Mouse (Mus musculus) embryonic facial prominence, embryonic 10.5 days (tissue): ENCODE data around the gene Cxcl13. TPM values are rescaled to one million over a fixed set of nuclear protein-coding genes. Genes with fewer than 3 reads are reported as not detected.
A peak's percentile ranks its signal among the peaks of the same experiment; 100 is the strongest.

Experiments used
- DNase-seq: peaks from one replicate; pipeline ENCODE4 v3.0.0-alpha.2; 2017; ENCODE audit warnings: low spot score
- H3K27ac ChIP-seq: fragments of 300-500 bp; sonication (generic); replicated peaks from 2 replicates; pipeline ENCODE4 v1.5.1; 2016; ENCODE audit warnings: mild to moderate bottlenecking
- H3K27me3 ChIP-seq: fragments of 300-500 bp; sonication (generic); replicated peaks from 2 replicates; pipeline ENCODE4 v1.6.1; 2016; ENCODE audit warnings: low read depth, mild to moderate bottlenecking; ENCODE audit not compliant: poor library complexity, severe bottlenecking
- H3K36me3 ChIP-seq: fragments of 300-500 bp; sonication (generic); replicated peaks from 2 replicates; pipeline ENCODE4 v1.6.1; 2016; ENCODE audit warnings: mild to moderate bottlenecking, moderate library complexity
- H3K4me1 ChIP-seq: fragments of 300-500 bp; sonication (generic); 2 replicates; pipeline ENCODE4 v1.6.1; 2016
- H3K4me3 ChIP-seq: fragments of 300-500 bp; sonication (generic); 2 replicates; pipeline ENCODE4 v1.5.1; 2016; ENCODE audit warnings: mild to moderate bottlenecking, moderate library complexity
- H3K9me3 ChIP-seq: fragments of 300-500 bp; sonication (generic); 2 replicates; pipeline ENCODE4 v1.6.1; 2016; ENCODE audit warnings: mild to moderate bottlenecking
- WGBS: fragments of 180-500 bp; shearing (Covaris S2); methylation state at CpG from one replicate; pipeline ENCODE4 v1.1.7; 2016; 5-methylcytosine and 5-hydroxymethylcytosine counted together
- polyA plus RNA-seq: library from polyadenylated mRNA; unstranded; fragments of >200 nt; fragmentation: Nextera tagmentation; extraction: Ambion mirVana; gene quantifications from 2 replicates; pipeline ENCODE4 v1.2.1, GENCODE M21; 2016

The Cxcl13 gene
- 4.7 and 6.2 TPM in 2 replicates for polyA plus RNA-seq

DNA sequence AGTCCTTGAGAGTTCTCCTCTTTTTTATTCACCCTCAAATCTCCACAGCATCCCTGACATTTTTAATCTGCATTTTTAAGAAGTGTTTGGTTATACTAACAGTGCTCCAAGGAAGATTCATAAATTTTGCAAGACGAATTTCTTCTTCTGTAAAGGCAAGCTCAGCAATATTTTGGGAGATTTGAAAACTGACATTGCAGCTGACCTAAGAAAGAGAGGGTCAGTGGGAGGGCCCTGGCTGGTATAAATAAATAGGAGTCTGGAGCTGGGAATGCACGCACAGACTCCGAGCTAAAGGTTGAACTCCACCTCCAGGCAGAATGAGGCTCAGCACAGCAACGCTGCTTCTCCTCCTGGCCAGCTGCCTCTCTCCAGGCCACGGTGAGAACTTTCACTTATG is at the start of gene Cxcl13:
TSS of gene Cxcl13 (plus strand) at position 301 of the 400 bp plus-strand sequence.
- no peaks in the 10 kb centered on the region for H3K4me1 ChIP-seq
- DNase-seq: no peak
- WGBS: 57% methylated on average over 5 of the region's 5 CpGs

DNA sequence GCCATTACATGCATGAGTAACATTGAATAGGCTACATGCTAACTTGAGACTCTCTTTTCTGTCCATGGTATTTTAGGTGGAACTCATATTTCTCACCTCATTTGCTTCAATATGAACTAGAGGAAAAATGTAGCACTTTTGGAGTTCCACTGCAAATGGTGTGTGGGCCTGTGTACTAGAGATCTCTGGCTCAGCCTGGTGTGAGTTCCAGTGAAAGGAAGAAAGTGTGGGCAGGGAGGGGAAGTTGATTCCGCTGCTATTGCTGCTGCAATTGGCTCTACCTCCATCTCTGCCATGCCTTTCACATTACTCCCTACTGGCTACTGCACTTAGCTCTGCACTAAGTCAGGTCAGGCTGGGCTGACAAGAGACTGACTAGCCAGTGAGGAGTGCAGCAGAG is 45.7 kb upstream of the Cxcl13 start:
- DNase-seq: no peak
- WGBS: 86% methylated on average over 1 of the region's 1 CpGs

More for the DNA sequence above, at the start of gene Cxcl13:
- H3K27ac ChIP-seq: no peak within 1 kb of the TSS
- H3K9me3 ChIP-seq: no peaks in the 10 kb centered on the region
- H3K36me3 ChIP-seq: no peaks in the 10 kb centered on the region
- no peak within 1 kb of the TSS for H3K4me3 ChIP-seq
- H3K27me3 ChIP-seq: no peaks in the 10 kb centered on the region

DNA sequence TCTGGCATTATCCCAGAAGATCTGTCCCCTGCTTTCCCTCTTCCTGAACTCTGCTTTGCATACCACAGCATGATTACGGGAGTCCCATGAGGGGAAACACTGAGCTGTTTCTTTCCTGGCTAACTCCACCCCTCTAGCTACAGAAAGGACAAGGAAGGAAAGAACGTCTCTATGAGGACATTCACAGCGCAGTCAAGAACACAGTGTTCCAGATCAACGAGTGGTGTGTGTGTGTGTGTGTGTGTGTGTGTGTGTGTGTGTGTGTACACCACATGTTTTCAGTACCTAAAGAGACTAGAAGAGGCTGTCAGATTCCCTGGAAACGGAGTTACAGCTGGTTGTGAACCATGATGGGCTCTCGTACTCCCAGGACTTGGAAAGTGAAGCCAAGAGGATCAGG is 38.3 kb upstream of the Cxcl13 start:
- Histone ChIP-seq H3K9me3 (no peaks in the 10 kb centered on the region), H3K4me1 (no peaks in the 10 kb centered on the region), H3K27ac (no peak overlapping the region), H3K4me3 (no peak overlapping the region), H3K27me3 (no peaks in the 10 kb centered on the region), H3K36me3 (no peaks in the 10 kb centered on the region)
- WGBS: 82% methylated on average over 6 of the region's 6 CpGs
- no peak for DNase-seq

More for the DNA sequence above, 45.7 kb upstream of the Cxcl13 start:
- Histone ChIP-seq H3K4me1 (no peaks in the 10 kb centered on the region), H3K9me3 (no peaks in the 10 kb centered on the region), H3K4me3 (no peak overlapping the region), H3K27ac (no peak overlapping the region), H3K27me3 (no peaks in the 10 kb centered on the region), H3K36me3 (no peaks in the 10 kb centered on the region)

DNA sequence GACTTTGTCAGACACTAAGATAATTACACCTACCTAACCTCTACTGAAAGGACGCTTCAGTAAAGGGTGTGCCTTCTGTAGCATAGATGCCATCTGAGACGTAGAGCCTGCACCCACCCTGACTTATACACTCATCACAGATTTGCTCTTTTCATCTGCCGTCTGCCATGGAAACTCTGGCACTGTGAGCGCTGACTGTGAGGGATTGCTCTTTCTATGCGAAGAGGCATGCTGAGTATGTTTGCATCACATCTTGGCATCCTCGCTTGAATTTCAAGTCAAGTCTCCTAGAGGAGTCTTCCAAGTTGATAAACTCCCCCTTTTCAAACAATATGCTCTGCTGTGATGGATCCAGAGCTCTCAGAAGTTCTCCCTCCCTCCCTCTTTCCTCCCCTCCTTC is 32.7 kb upstream of the Cxcl13 start:
- Histone ChIP-seq H3K9me3 (no peaks in the 10 kb centered on the region), H3K27me3 (no peaks in the 10 kb centered on the region), H3K4me1 (no peaks in the 10 kb centered on the region), H3K27ac (no peak overlapping the region), H3K36me3 (no peaks in the 10 kb centered on the region), H3K4me3 (no peak overlapping the region)
- no peak for DNase-seq
- 83% methylated on average over 6 of the region's 6 CpGs for WGBS

DNA sequence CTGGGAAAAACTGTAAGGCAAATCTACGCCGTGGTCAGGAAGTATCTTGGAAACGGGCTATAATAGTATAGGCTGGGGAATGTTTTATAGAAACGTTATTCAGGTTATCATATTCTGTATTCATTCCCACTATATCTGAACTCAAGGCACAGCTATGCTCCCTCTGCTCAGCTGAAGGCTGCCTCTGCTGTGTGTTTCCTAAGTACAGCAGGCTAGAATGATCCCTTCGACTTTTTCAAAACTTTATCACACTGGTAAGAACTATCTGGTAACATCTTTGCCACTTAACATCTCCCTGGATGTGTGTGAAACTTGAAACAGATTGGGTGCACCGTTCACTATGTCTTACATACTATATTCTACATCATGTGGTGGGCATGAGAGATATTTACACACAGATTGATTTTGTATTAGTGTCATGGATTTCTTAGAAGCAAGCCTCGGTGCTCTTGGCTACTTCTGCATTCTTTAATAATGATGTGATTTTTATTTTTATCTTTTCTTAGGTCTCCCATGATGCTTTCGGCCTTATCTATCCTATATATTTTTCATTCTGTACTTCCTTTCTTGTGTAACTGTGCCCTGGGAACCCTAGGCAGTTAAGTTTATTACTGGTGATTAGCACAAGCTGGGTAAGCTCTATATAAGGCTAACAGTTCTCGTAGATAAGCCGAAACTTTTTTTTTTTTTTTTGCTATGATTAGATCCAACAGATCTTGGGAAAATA is 31.4 kb upstream of the Cxcl13 start:
- 90% methylated on average over 10 of the region's 10 CpGs for WGBS
- H3K27ac ChIP-seq: no peak overlapping the region
- no peaks in the 10 kb centered on the region for H3K27me3 ChIP-seq
- H3K4me3 ChIP-seq: no peak overlapping the region
- H3K4me1 ChIP-seq: no peaks in the 10 kb centered on the region
- H3K36me3 ChIP-seq: no peaks in the 10 kb centered on the region
- no peak for DNase-seq
- H3K9me3 ChIP-seq: no peaks in the 10 kb centered on the region

DNA sequence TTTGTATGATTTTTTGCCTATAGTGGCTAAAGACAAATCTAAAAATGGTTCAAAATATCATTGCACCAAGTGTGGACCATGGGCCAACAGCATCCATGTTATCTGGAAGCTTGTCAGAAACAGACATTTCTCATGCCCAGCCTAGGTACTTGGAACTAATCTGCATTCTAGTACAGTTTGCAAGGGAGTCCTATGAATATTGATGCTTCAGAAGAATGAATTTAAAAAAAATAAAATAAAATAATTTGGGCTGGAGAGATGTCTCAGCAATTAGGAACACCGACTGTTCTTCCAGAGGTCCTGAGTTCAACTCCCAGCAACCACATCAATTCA is 30.9 kb upstream of the Cxcl13 start:
- no peak overlapping the region for H3K27ac ChIP-seq
- H3K4me1 ChIP-seq: no peaks in the 10 kb centered on the region
- no peak for DNase-seq
- H3K9me3 ChIP-seq: no peaks in the 10 kb centered on the region
- H3K4me3 ChIP-seq: no peak overlapping the region
- H3K27me3 ChIP-seq: no peaks in the 10 kb centered on the region
- WGBS: 86% methylated on average over 1 of the region's 1 CpGs
- H3K36me3 ChIP-seq: no peaks in the 10 kb centered on the region

DNA sequence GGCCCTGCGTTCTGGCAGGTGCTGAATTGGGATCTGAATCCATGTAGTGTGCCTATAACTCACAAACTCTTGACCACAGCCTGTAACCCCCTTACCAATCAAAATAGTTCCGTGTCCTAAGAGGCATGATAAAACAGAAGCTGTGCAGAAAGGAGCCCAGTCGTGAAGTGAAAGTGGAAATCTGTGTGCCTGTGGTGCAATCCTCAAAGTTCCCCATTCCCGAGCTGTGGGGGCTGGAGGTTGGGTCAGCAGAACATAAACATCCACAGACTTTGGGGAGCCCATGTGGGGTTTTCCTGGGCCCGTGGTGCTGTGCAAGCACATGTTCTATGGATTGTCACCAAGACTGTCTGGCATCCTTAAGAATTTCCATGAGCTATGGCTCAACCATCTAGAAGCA is 21.7 kb upstream of the Cxcl13 start:
- no peak for DNase-seq
- no peak overlapping the region for H3K4me3 ChIP-seq

DNA sequence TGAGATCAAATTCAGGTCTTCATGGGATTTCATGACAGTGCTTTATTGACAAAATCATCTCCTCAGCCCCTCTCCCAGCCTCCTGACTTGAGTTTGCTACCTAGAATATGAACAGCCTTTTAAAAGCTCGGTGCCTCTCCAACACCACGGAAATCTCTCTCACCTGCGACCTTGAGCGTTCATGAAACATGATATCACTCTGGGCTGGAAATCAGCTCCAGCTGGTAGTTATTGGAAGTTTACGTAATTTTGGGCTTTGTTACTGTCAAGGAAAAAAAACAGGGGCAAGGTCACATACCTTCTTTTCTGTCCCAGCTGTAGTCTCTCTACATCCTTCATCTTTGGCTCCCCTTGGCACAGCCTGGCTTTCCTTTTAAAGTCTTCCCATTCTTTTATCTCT is 20.7 kb upstream of the Cxcl13 start:
- Histone ChIP-seq H3K4me3 (no peak overlapping the region), H3K36me3 (no peaks in the 10 kb centered on the region), H3K27ac (no peak overlapping the region), H3K9me3 (no peaks in the 10 kb centered on the region), H3K27me3 (no peaks in the 10 kb centered on the region), H3K4me1 (peaks cover 21% of the 10 kb centered on the region)
- DNase-seq: no peak
- WGBS: 43% methylated on average over 5 of the region's 5 CpGs

More for the DNA sequence above, 21.7 kb upstream of the Cxcl13 start:
- no peak overlapping the region for H3K27ac ChIP-seq
- H3K9me3 ChIP-seq: no peaks in the 10 kb centered on the region
- 83% methylated on average over 5 of the region's 5 CpGs for WGBS
- peaks cover 13% of the 10 kb centered on the region; the same call in 1 of the 2 replicates for H3K4me1 ChIP-seq
- H3K36me3 ChIP-seq: no peaks in the 10 kb centered on the region
- no peaks in the 10 kb centered on the region for H3K27me3 ChIP-seq

DNA sequence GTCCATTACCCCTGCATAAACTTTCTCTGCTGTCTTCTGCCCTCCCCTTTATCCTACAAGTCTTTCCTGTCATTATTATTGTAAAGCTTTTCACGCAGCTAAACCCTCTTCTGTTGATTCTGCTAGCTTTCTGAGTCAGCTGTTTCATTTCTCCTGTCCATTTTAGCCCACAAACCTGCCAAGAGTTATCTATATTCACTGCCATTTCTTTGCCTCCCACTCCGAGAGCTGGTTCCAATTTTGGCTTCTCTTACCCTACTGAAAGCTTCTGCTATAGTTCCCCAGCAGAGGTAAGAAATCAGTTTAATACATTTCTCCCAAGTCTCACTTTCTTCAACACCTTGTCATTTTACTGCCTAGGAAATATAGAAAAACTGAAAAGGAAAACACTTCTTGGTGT is 19.6 kb upstream of the Cxcl13 start:
- no peaks in the 10 kb centered on the region for H3K9me3 ChIP-seq
- no peak overlapping the region for H3K27ac ChIP-seq
- no peaks in the 10 kb centered on the region for H3K36me3 ChIP-seq
- no peaks in the 10 kb centered on the region for H3K27me3 ChIP-seq
- no peak overlapping the region for H3K4me3 ChIP-seq
- WGBS: 70% methylated on average over 2 of the region's 2 CpGs
- H3K4me1 ChIP-seq: peaks cover 23% of the 10 kb centered on the region
- no peak for DNase-seq

DNA sequence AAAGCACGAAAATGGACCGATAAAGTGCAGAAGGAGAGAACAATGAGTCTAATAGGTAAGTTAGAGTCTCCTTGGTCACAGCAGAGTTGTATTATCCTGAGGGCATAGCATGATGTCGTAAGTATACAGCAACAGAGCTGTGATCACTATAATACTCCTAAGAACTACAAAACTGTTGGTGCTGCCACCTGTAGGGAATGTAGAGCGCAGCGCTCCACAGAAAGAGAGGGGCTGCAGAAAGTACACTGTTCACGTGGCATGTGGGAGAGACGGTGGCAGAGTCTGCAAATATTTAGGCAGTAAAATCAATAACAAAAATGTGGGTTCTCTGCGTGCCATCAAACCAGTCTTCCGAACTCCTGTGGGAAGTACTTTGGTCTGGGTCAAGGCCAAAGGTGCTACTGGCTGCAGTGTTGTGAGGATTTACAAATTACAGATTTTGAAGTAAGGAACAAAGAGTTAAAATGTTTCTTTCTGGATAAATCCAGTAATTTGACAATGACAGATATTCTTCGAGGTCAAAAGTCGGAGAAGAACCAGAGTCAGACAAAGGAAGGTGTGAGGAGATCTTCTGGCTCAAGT is 18.6 kb upstream of the Cxcl13 start:
- H3K4me1 ChIP-seq: peaks cover 23% of the 10 kb centered on the region
- no peaks in the 10 kb centered on the region for H3K36me3 ChIP-seq
- WGBS: 81% methylated on average over 11 of the region's 11 CpGs
- no peak overlapping the region for H3K27ac ChIP-seq
- no peaks in the 10 kb centered on the region for H3K27me3 ChIP-seq
- DNase-seq: no peak
- no peak overlapping the region for H3K4me3 ChIP-seq
- H3K9me3 ChIP-seq: no peaks in the 10 kb centered on the region

DNA sequence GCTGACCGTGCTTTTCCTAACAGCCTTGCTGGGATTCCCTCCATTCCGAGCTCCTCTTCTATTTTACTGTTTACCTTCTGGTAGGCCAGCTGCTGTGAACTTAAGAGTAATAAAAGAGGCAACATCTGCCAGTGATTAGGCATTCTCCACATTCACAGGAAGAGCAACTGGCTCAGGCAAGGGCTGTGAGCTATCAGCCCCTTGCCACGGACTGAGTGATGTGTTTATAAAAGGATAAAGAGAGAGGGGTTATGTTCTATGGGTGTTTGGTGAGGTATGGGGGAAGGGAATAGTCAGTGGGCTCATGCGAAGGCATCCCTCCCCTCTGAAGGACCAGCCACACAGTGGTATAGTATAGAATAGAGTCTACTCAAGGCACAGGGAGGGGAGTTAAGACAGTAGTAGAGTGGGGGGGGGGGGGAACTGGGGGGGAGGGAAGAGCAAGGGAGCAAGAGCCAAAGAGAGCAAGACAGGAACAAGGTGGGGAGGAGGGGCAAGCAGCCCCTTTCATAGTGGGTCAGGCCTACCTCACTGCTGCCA is 16.0 kb upstream of the Cxcl13 start:
- WGBS: 30% methylated on average over 4 of the region's 4 CpGs
- Histone ChIP-seq H3K4me3 (no peak overlapping the region), H3K27me3 (no peaks in the 10 kb centered on the region), H3K27ac (peak overlapping the region; percentile 57), H3K4me1 (peaks cover 28% of the 10 kb centered on the region), H3K36me3 (no peaks in the 10 kb centered on the region), H3K9me3 (no peaks in the 10 kb centered on the region)
- peak; percentile 43 for DNase-seq

DNA sequence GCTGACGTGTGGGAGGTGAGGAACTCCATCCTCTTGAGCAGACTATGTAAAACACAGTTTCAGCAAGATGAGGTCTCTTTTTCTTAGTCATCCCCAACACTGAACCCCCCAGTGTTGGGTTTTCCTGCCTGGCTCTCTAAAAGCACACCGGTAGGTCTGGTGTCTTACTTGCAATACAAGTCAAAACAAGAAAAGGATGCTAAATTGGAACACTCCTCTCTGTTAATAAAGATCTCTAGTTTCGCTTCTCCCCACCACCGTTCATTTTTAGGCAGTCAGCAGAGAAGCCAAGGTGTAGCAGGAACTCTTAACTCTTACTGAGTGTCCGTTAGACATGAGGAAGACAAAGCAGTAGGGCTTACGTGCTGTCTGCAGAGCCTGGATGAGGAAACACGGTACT is 15.2 kb upstream of the Cxcl13 start:
- Histone ChIP-seq H3K27me3 (no peaks in the 10 kb centered on the region), H3K36me3 (no peaks in the 10 kb centered on the region), H3K4me3 (no peak overlapping the region), H3K9me3 (no peaks in the 10 kb centered on the region), H3K4me1 (peaks cover 20% of the 10 kb centered on the region), H3K27ac (0 out of 2 replicates have a peak overlapping the region, but pooled peaks have one; percentile 57)
- WGBS: 87% methylated on average over 7 of the region's 7 CpGs
- DNase-seq: no peak

DNA sequence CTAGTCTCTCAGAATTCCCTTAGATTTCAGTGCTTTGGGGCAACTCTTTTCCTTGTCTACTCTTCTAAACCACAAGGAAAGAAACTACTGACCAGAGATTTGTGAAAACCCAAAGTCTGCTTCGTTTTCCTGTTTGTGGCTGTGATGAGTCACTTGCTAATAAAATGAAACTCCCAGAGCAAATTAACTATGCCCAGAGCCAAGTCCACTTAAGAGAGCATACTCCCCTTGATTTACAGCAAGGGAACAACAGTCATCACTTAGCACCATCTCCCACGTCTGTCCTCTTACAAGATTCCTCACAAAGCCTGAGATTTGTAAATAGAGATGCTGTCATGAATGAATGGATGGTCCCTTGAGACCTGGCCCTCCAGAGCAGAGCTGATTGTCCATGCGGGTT is 11.6 kb upstream of the Cxcl13 start:
- no peak for DNase-seq
- Histone ChIP-seq H3K4me3 (no peak overlapping the region), H3K27me3 (no peaks in the 10 kb centered on the region), H3K27ac (no peak overlapping the region), H3K9me3 (no peaks in the 10 kb centered on the region), H3K4me1 (peaks cover 16% of the 10 kb centered on the region), H3K36me3 (no peaks in the 10 kb centered on the region)
- WGBS: 46% methylated on average over 3 of the region's 3 CpGs
